Mouse (Mus musculus) C2C12 (cell line): ENCODE data around the gene Aqp11. TPM values are rescaled to one million over a fixed set of nuclear protein-coding genes. Genes with fewer than 3 reads are reported as not detected.
A peak's percentile ranks its signal among the peaks of the same experiment; 100 is the strongest.

ENCODE experiments used
- H3K27me3 ChIP-seq: one replicate; pipeline ENCODE4 v1.6.1; 2011; ENCODE audit not compliant: control insufficient read depth, insufficient read depth, insufficient read length
- H3K36me3 ChIP-seq: one replicate; pipeline ENCODE4 v1.6.1; 2011; ENCODE audit not compliant: control insufficient read depth, insufficient read depth
- H3K4me3 ChIP-seq: one replicate; pipeline ENCODE4 v1.5.1; 2011; ENCODE audit warnings: mild to moderate bottlenecking, control low read depth; ENCODE audit not compliant: poor library complexity, insufficient read depth, severe bottlenecking
- H3K79me2 ChIP-seq: one replicate; pipeline ENCODE4 v1.6.1; 2011; ENCODE audit not compliant: control insufficient read depth, insufficient read depth
- H3K79me3 ChIP-seq: one replicate; pipeline ENCODE4 v1.6.1; 2011; ENCODE audit warnings: low read depth, control low read depth
- H3ac ChIP-seq: one replicate; pipeline ENCODE3; 2011; ENCODE audit warnings: low read depth; ENCODE audit not compliant: control insufficient read depth, insufficient read length
- CEBPB ChIP-seq: IDR thresholded peaks from one replicate; pipeline ENCODE4 v1.6.1; 2011; ENCODE audit warnings: low read depth, mild to moderate bottlenecking, control low read depth, moderate library complexity
- CTCF ChIP-seq: IDR thresholded peaks from one replicate; pipeline ENCODE4 v1.5.1; 2011; ENCODE audit not compliant: control insufficient read depth, insufficient read depth, insufficient read length
- FOSL1 ChIP-seq: IDR thresholded peaks from one replicate; pipeline ENCODE4 v1.8.0; 2011; ENCODE audit warnings: mild to moderate bottlenecking, low read length; ENCODE audit not compliant: poor library complexity, insufficient read depth, severe bottlenecking
- MAX ChIP-seq: IDR thresholded peaks from one replicate; pipeline ENCODE4 v1.6.1; 2011; ENCODE audit warnings: mild to moderate bottlenecking, control low read depth
- MYOD1 ChIP-seq: IDR thresholded peaks from one replicate; pipeline ENCODE4 v1.6.1; 2011; ENCODE audit warnings: low read depth; ENCODE audit not compliant: control insufficient read depth, insufficient read length
- MYOG ChIP-seq: IDR thresholded peaks from one replicate; pipeline ENCODE4 v1.6.1; 2011; ENCODE audit not compliant: control insufficient read depth, insufficient read length; ENCODE audit errors: extremely low read depth
- USF1 ChIP-seq: IDR thresholded peaks from one replicate; pipeline ENCODE4 v1.6.1; 2011; ENCODE audit warnings: low read depth, mild to moderate bottlenecking, control low read depth, moderate library complexity
- polyA plus RNA-seq: library from polyadenylated mRNA; unstranded; fragments of >200 nt; fragmentation: generic; extraction: Trizol; gene quantifications from one replicate; pipeline ENCODE4 v1.2.1, GENCODE M21; 2012; ENCODE audit warnings: missing spikeins

Aqp11 gene
- polyA plus RNA-seq, 1 experiment: 0.55 TPM

- Histone ChIP-seq H3ac (no peak overlapping the region), H3K36me3 (no peaks in the 10 kb centered on the region), H3K27me3 (no peaks in the 10 kb centered on the region), H3K79me3 (no peaks in the 10 kb centered on the region), H3K79me2 (no peaks in the 10 kb centered on the region), H3K4me3 (no peak overlapping the region)
- TF ChIP-seq USF1 (no peak), MAX (no peak), MYOG (no peak), CTCF (no peak), MYOD1 (no peak), CEBPB (no peak), FOSL1 (no peak)
Measured at GRCm38 (mm10) chr7:97748527-97749206, 10.6 kb upstream of the Aqp11 start.

- Histone ChIP-seq H3K36me3 (no peaks in the 10 kb centered on the region), H3ac (no peak overlapping the region), H3K27me3 (no peaks in the 10 kb centered on the region), H3K79me3 (no peaks in the 10 kb centered on the region), H3K4me3 (no peak overlapping the region), H3K79me2 (no peaks in the 10 kb centered on the region)
- TF ChIP-seq CTCF: peak; percentile 70
- TF ChIP-seq CEBPB: no peak
- TF ChIP-seq USF1: no peak
- TF ChIP-seq MYOD1: no peak
- TF ChIP-seq MYOG: no peak
- TF ChIP-seq MAX: peak; percentile 27
- TF ChIP-seq FOSL1: no peak
Measured at GRCm38 (mm10) chr7:97747787-97748497, 9.9 kb upstream of the Aqp11 start.

GRCm38 (mm10) chr7:97747176-97747707 lies 9.2 kb upstream of the Aqp11 start:
- Histone ChIP-seq H3ac (no peak overlapping the region), H3K4me3 (no peak overlapping the region), H3K79me3 (no peaks in the 10 kb centered on the region), H3K79me2 (no peaks in the 10 kb centered on the region), H3K27me3 (no peaks in the 10 kb centered on the region), H3K36me3 (no peaks in the 10 kb centered on the region)
- no peak for TF ChIP-seq CTCF
- TF ChIP-seq USF1: no peak
- no peak for TF ChIP-seq FOSL1
- no peak for TF ChIP-seq MAX
- TF ChIP-seq CEBPB: no peak
- TF ChIP-seq MYOG: no peak
- no peak for TF ChIP-seq MYOD1

- Histone ChIP-seq H3ac (no peak overlapping the region), H3K27me3 (no peaks in the 10 kb centered on the region), H3K36me3 (no peaks in the 10 kb centered on the region), H3K4me3 (no peak overlapping the region), H3K79me3 (no peaks in the 10 kb centered on the region), H3K79me2 (no peaks in the 10 kb centered on the region)
- no peak for TF ChIP-seq FOSL1
- peak; percentile 27 for TF ChIP-seq CTCF
- TF ChIP-seq MAX: no peak
Measured at GRCm38 (mm10) chr7:97745299-97745698, 7.2 kb upstream of the Aqp11 start.

- H3K79me2 ChIP-seq: no peaks in the 10 kb centered on the region
- H3ac ChIP-seq: no peak overlapping the region
- H3K27me3 ChIP-seq: no peaks in the 10 kb centered on the region
- H3K36me3 ChIP-seq: no peaks in the 10 kb centered on the region
- H3K4me3 ChIP-seq: no peak overlapping the region
- H3K79me3 ChIP-seq: no peaks in the 10 kb centered on the region
- TF ChIP-seq FOSL1 (no peak), CEBPB (no peak), USF1 (no peak), MYOD1 (no peak), MYOG (no peak)
Measured at GRCm38 (mm10) chr7:97741756-97742291, 3.7 kb upstream of the Aqp11 start.
